Mouse (Mus musculus) embryonic facial prominence, embryonic 14.5 days (tissue): Measurements from ENCODE around the gene Gpr85. TPM values are rescaled to one million over a fixed set of nuclear protein-coding genes. Genes with fewer than 3 reads are reported as not detected.

Experiments
- ATAC-seq: fragments of 200-750 bp; cut with Nextera tagmentation; 2 replicates; pipeline ENCODE4 v1.8.0; 2017; ENCODE audit warnings: low read depth, moderate number of reproducible peaks, moderate TSS enrichment
- DNase-seq: peaks from one replicate; pipeline ENCODE4 v3.0.0-alpha.2; 2015; ENCODE audit warnings: low spot score
- H3K27ac ChIP-seq: fragments of 300-500 bp; sonication (generic); replicated peaks from 2 replicates; pipeline ENCODE4 v1.5.1; 2014; ENCODE audit warnings: low read depth, mild to moderate bottlenecking, low read length, moderate library complexity
- H3K27me3 ChIP-seq: fragments of 300-500 bp; sonication (generic); replicated peaks from 2 replicates; pipeline ENCODE4 v1.6.1; 2014; ENCODE audit warnings: low read length; ENCODE audit not compliant: control insufficient read depth, insufficient read depth
- H3K36me3 ChIP-seq: fragments of 300-500 bp; sonication (generic); 2 replicates; pipeline ENCODE4 v1.6.1; 2014; ENCODE audit warnings: low read length, mixed read lengths; ENCODE audit not compliant: control insufficient read depth, insufficient read depth
- H3K4me1 ChIP-seq: fragments of 300-500 bp; sonication (generic); 2 replicates; pipeline ENCODE4 v1.6.1; 2014; ENCODE audit warnings: antibody characterized with exemption, low read length; ENCODE audit not compliant: control insufficient read depth, insufficient read depth
- H3K4me2 ChIP-seq: fragments of 300-500 bp; sonication (generic); 2 replicates; pipeline ENCODE4 v1.6.1; 2014; ENCODE audit warnings: low read depth, mild to moderate bottlenecking, low read length, moderate library complexity, mixed read lengths
- H3K4me3 ChIP-seq: fragments of 300-500 bp; sonication (generic); 2 replicates; pipeline ENCODE4 v1.5.1; 2014; ENCODE audit warnings: low read depth, mild to moderate bottlenecking, low read length
- H3K9ac ChIP-seq: fragments of 300-500 bp; sonication (generic); 2 replicates; pipeline ENCODE4 v1.6.1; 2014; ENCODE audit warnings: low read depth, mild to moderate bottlenecking, low read length, moderate library complexity, mixed read lengths
- H3K9me3 ChIP-seq: fragments of 300-500 bp; sonication (generic); 2 replicates; pipeline ENCODE4 v1.6.1; 2016; ENCODE audit warnings: low read length; ENCODE audit not compliant: control insufficient read depth
- WGBS: fragments of 180-500 bp; shearing (Covaris S2); extraction: QIAGEN DNeasy Blood & Tissue Kit; methylation state at CpG from one replicate; pipeline ENCODE4 v1.1.7; 2014; 5-methylcytosine and 5-hydroxymethylcytosine counted together
- polyA plus RNA-seq: library from polyadenylated mRNA; unstranded; fragments of >200 nt; fragmentation: Nextera tagmentation; extraction: Ambion mirVana; gene quantifications from 2 replicates; pipeline ENCODE4 v1.2.1, GENCODE M21; 2014

Gpr85 gene
- polyA plus RNA-seq, 1 experiment from 2014 or later, result 6.1 TPM

- H3K27me3 ChIP-seq, result no peaks in the 10 kb centered on the region
- WGBS, result 57% methylated on average over 17 of the region's 17 CpGs
- no peaks in the 10 kb centered on the region for H3K4me1 ChIP-seq
- no peaks in the 10 kb centered on the region for H3K36me3 ChIP-seq
- no peak overlapping the region for H3K9ac ChIP-seq
- peak; percentile 51; the same call in 1 of the 2 replicates for ATAC-seq
- H3K27ac ChIP-seq, result peak overlapping the region; percentile 18; the same call in 1 of the 2 replicates
- peak; percentile 41 for DNase-seq
- no peaks in the 10 kb centered on the region for H3K9me3 ChIP-seq
- no peak overlapping the region for H3K4me3 ChIP-seq
- H3K4me2 ChIP-seq, result peak overlapping the region; percentile 35
Observed at GRCm38 (mm10) chr6:13835720-13836665, 3.7 kb downstream of the Gpr85 start.

GRCm38 (mm10) chr6:13832770-13833169, 7.0 kb downstream of the Gpr85 start:
- Histone ChIP-seq H3K27ac (no peak overlapping the region), H3K4me3 (no peak overlapping the region), H3K4me2 (no peak overlapping the region), H3K36me3 (no peaks in the 10 kb centered on the region), H3K4me1 (no peaks in the 10 kb centered on the region), H3K9me3 (no peaks in the 10 kb centered on the region), H3K27me3 (no peaks in the 10 kb centered on the region), H3K9ac (no peak overlapping the region)
- ATAC-seq (no peak), DNase-seq (no peak)
- 65% methylated on average over 2 of the region's 2 CpGs for WGBS

- ATAC-seq (no peak), DNase-seq (no peak)
- H3K9ac ChIP-seq, result no peak overlapping the region
- WGBS, result 73% methylated on average over 1 of the region's 1 CpGs
- no peaks in the 10 kb centered on the region for H3K36me3 ChIP-seq
- H3K27ac ChIP-seq, result no peak overlapping the region
- H3K4me3 ChIP-seq, result no peak overlapping the region
- H3K9me3 ChIP-seq, result no peaks in the 10 kb centered on the region
- no peaks in the 10 kb centered on the region for H3K4me1 ChIP-seq
- no peak overlapping the region for H3K4me2 ChIP-seq
- H3K27me3 ChIP-seq, result no peaks in the 10 kb centered on the region
Observed at GRCm38 (mm10) chr6:13828877-13829276, 10.9 kb downstream of the Gpr85 start.

- DNase-seq (no peak), ATAC-seq (no peak)
- no peak overlapping the region for H3K27ac ChIP-seq
- H3K27me3 ChIP-seq, result no peaks in the 10 kb centered on the region
- no peaks in the 10 kb centered on the region for H3K4me1 ChIP-seq
- no peaks in the 10 kb centered on the region for H3K9me3 ChIP-seq
- no peaks in the 10 kb centered on the region for H3K36me3 ChIP-seq
- H3K4me2 ChIP-seq, result no peak overlapping the region
- no peak overlapping the region for H3K4me3 ChIP-seq
- H3K9ac ChIP-seq, result no peak overlapping the region
Observed at GRCm38 (mm10) chr6:13816661-13817060, 23.1 kb downstream of the Gpr85 start.

- no peak overlapping the region for H3K4me2 ChIP-seq
- no peaks in the 10 kb centered on the region for H3K36me3 ChIP-seq
- H3K9me3 ChIP-seq, result no peaks in the 10 kb centered on the region
- WGBS, result 82% methylated on average over 4 of the region's 4 CpGs
- H3K27ac ChIP-seq, result no peak overlapping the region
- H3K4me3 ChIP-seq, result no peak overlapping the region
- DNase-seq (no peak), ATAC-seq (no peak)
- no peaks in the 10 kb centered on the region for H3K4me1 ChIP-seq
- H3K9ac ChIP-seq, result no peak overlapping the region
- no peaks in the 10 kb centered on the region for H3K27me3 ChIP-seq
Observed at GRCm38 (mm10) chr6:13812157-13812556, 27.6 kb downstream of the Gpr85 start.

- H3K27me3 ChIP-seq, result no peaks in the 10 kb centered on the region
- H3K36me3 ChIP-seq, result no peaks in the 10 kb centered on the region
- WGBS, result 51% methylated on average over 7 of the region's 7 CpGs
- no peaks in the 10 kb centered on the region for H3K9me3 ChIP-seq
- no peaks in the 10 kb centered on the region for H3K4me1 ChIP-seq
- ATAC-seq (no peak), DNase-seq (peak; percentile 10)
- H3K27ac ChIP-seq, result no peak overlapping the region
- H3K9ac ChIP-seq, result no peak overlapping the region
- no peak overlapping the region for H3K4me2 ChIP-seq
- H3K4me3 ChIP-seq, result no peak overlapping the region
Observed at GRCm38 (mm10) chr6:13800071-13800470, 39.7 kb downstream of the Gpr85 start.

GRCm38 (mm10) chr6:13797389-13797788, 42.4 kb downstream of the Gpr85 start:
- Histone ChIP-seq H3K4me1 (no peaks in the 10 kb centered on the region), H3K36me3 (no peaks in the 10 kb centered on the region), H3K9me3 (no peaks in the 10 kb centered on the region), H3K4me2 (no peak overlapping the region), H3K27me3 (no peaks in the 10 kb centered on the region), H3K27ac (no peak overlapping the region), H3K4me3 (no peak overlapping the region), H3K9ac (no peak overlapping the region)
- DNase-seq (no peak), ATAC-seq (no peak)
